Mouse (Mus musculus) heart, postnatal 36 days (tissue): ENCODE data around the gene AI413582. TPM values are rescaled to one million over a fixed set of nuclear protein-coding genes. Genes with fewer than 3 reads are reported as not detected.
A peak's percentile ranks its signal among the peaks of the same experiment; 100 is the strongest.

ENCODE experiments used
- DNase-seq, 2 experiments: peaks; one replicate each; pipeline ENCODE4 v3.0.0; 2021 to 2022
- intact Hi-C: fragments of 180-260 bp; cut with DNase I; formaldehyde crosslinking; loops from one replicate; pipeline ENCODE4 v1.15.1; 2025
- total RNA-seq, 2 experiments: library from RNA; stranded (reverse); gene quantifications; 2 replicates each; pipeline ENCODE4 v1.2.3; 2021

Gene AI413582
- total RNA-seq, 2 experiments from 2014 or later: 7.4 to 10.4 TPM

DNA sequence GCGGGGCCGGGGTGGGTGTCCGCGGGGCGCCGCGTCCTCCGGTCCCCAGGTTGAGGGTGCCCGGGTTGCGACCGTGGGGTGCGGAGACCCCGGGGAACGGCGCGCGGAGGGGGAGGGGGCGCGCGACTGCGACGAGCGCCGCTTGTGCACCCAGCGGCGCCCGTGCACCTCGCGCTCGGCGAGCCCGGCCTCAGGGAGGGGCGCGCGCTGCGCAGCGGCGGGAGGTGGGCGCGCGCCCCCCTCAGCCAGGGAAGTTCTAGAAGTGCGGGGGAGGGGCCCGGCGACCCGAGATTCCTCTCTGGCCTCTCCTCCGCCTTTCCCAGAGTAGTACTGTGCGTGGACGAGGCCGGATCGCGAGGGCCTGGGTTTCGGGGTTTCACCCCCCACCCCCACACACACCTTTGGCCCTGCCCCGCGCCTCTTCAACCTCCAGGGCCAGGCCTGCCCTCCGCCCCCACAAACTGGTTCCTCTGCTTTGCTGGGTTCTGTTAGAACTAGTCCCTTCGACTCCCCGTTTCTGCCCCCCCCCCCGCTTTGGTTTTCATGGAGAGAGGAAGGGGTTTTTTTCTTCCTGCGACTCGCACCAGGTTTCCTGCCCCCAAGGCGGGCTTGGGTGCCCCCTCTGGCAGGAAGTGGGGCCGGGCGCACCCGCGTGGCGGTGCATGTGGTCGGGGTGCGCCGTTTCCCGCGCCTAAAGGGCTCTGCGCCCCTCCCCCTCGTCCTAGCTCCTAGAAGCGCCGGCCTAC lies 8.2 kb downstream of the AI413582 start:
- intact Hi-C loops: no loop called here
- DNase-seq: no peak

DNA sequence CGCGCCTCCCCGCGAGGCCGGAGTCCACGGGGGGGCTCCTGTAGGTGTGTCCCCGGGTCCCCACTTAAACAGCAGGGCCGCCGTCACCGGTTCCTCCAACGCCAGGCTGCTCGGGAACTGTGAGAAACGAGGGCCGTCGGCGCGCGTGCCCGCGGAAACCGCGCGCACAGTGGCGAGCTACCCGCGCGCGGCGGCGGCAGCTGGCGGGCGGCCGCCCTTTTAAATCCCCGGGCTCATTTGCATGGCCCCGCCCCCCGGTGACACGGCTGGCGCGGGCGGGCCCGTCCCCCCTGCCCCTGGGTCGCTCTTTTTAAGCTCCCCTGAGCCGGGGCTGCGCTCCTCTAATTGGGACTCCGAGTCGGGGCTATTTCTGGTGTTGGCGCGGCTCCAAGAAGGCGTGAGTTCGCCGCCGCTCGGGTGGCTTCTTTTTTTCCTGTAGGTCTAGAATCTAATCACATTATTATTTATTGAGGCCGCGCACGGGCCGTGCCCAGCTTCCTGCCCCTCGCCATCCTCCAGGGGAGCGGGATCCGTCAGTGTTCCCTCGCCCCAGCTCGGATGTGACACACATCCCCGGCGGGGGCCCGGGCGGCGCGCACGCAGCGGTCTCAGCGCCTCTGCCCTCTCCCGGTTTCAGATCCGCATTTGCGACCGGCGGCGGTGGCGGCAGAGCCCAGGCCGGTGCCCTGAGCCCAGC lies 9.1 kb downstream of the AI413582 start, which contains the start of gene Hmga1:
Gene Hmga1, plus strand, starts transcription at position 183 of the 697 bp plus-strand sequence.
- intact Hi-C loops: no loop called here
- peak; percentile 87 to 90 for DNase-seq

DNA sequence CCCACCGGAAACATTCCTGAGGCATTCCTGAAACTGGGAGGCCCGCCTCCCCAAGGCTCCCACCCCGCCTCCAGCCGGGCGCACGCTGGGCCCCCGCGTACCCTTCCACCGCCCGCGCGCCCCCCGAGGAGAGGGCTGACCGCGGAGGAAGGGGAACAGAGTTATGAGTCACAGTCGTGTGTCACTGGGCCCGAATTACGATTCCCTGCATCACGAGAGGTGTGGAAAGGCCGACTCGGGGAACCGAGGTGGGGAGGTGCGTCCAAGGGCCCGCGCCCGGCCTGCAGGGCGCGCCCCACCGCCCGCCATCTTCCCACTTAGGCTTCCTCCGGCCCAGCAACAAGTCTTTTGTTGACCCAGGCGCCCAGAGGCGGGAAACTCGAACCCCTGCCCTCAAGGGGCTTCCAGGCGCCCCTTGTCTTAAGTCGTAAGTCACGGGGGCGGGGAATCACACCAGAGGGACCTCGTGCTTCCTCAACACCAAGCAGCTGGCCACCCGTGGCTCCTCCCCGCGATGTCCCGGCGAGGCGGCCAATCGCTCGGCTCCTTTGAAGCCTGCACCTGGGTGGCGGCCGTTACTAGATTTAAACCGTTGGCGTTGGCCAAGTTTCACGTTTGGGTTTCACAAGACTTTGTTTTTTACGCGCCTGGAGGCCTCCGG lies 9.9 kb downstream of the AI413582 start:
- peak; percentile 54 to 61 for DNase-seq
- intact Hi-C loops: no loop called here

DNA sequence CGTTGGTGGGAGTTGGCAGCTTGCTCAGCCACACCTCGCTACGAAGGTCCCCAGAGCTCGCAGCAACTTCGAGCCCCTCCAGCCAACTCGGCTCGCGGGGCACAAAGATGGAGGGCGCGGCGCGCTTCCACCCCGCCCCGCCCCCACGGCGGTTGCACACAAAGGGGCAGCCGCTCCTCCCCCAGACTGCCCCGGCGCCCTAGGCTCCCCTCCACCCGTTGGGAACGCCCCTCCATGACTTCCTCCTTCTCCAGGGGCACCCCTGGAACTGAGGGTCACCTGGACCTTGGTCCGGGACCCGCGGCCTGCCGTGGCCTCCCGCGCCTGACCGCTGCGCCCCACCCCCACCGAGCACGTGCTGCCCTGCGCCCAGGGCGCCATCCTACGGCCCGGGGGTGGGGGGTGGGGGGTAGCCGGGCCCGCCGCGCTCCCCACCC lies 10.5 kb downstream of the AI413582 start:
- DNase-seq: no peak
- intact Hi-C loops: no loop called here

DNA sequence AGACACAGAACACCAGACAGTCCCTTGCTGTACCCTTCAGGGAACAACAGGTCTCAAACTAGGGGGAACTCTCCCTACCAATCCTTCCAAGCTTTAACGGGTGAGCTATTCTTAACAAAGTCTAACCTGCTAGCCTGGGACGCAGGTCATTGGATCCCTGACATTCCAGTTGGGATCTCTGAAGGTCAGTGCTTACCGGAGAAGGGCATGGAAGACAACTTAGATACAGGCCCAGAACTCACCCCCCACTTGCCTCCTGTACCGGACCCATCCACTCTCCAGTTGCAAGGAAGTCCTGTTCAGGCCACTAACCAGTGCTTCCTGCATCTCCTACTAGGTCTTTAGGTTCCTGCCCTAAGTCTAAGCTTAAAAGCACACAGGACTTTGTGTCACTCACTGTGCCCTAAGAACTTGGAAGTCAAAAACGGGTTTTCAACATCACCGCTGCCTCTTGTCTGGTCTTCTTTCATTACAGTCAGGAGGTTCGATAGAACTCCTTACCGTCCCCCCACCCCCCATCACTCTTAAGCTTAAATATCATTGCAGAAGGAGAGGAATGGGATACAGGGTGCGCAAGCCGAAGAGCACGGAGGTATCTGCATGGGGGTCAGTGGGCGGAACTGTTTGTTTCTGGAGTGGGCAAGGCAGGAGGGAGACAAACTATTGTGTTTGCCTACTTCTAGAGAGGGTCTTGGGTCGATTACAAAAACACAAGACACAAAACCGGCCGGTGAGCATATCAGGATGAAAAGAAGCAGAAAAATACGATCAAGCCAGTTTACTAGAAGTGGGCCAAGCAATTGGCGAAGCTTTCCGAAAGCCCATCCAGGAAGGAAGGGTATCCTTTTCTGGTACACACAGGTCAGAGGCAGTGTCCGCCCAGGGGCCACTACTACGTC lies 11.2 kb downstream of the AI413582 start:
- no peak for DNase-seq
- intact Hi-C loops: loop anchor here (1.0 kb wide), 1 partner anchor 20 kb away; no protein-coding TSS in a partner anchor

DNA sequence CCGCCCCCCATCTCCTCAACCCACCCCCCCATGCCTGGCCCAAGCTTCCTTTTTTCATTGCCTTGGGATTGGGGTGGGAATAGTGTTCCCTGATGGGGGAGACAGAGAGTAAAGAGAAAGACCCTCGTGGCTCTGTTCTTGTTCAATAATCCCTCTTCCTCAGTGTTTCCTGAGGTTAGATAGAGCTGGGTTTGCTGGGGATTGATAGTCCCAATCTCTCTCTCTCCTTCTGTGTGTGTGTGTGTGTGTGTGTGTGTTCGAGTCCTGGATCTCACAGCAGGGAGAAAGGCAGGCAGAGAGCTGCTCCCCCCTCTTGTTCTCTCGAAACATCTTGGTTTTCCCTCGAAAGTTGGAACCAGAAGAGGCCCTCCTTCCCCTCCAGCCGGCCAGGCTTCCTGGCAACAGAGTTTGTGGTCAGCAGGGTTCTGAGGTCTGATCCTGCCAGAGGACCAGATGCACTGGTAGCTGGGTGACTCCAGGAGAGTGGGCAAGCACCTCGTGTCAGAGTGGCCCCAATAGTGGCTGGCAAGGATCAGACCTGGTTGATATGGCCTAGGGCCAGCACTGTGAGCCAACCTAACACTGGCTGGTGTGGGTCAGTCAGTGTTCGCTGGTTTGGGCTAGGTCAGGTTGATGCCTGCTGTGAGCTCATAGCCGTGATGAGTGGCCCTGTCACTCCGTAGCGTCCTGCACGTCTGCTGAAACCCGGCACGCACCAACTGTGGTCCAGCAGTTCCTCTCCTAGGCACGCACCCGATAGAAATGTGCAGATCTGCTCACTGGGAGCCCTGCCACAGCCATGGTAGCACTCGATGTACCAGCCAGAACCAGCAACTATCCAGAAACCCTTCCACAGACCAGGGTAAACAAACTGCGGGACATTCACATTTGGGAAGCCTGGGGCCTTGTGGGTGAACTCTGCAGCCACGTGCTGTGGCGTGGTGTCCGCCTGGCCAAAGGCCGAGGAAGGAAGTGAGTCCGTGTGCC lies 13.0 kb downstream of the AI413582 start:
- intact Hi-C loops: no loop called here
- no peak for DNase-seq

DNA sequence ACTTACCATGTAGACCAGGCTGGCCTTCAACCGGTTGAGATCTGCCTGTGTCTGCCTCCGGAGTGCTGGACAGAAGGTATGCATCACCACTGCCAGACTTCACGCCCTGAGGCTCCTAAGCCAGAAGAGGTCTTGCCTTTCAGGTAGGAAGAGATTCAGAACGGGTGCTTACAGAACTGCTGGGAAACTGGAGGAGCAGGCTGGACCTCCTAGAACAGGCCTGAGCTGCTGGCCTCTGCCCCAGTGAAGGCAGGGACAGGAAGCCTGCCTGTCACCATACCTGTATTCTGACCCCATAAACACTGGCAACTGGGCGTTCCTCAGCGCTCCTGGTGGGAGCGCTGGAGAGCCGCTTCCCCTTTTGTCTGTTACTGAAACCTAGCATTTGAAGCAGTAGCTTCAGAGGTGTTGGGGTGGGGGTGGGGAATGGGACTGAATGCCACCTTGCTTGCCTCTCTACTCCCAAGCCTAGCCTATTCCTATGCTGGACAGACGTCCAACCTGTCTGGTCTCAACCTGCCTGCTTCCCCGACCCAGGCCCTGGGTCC lies 14.1 kb downstream of the AI413582 start:
- no peak for DNase-seq
- intact Hi-C loops: no loop called here

DNA sequence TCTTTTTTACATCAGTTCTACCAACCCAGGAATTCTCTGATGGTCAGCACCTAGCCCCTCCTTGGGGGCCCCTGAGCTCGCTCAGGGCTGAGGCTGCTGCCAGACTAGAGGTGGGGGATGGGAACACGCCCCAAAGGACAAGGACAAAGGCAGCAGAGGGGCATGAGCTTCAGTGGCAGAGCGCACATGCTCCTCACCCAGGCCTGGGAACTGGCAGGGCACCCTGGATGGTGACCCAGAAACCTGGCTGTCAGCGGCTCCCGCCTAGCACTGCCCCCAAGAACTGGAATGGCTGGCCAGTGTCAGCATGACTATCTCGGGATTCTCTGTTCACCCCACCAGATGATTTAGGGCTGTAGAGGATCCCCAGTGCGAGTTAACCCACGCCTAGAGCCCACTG lies 16.3 kb downstream of the AI413582 start:
- intact Hi-C loops: no loop called here
- DNase-seq: no peak

DNA sequence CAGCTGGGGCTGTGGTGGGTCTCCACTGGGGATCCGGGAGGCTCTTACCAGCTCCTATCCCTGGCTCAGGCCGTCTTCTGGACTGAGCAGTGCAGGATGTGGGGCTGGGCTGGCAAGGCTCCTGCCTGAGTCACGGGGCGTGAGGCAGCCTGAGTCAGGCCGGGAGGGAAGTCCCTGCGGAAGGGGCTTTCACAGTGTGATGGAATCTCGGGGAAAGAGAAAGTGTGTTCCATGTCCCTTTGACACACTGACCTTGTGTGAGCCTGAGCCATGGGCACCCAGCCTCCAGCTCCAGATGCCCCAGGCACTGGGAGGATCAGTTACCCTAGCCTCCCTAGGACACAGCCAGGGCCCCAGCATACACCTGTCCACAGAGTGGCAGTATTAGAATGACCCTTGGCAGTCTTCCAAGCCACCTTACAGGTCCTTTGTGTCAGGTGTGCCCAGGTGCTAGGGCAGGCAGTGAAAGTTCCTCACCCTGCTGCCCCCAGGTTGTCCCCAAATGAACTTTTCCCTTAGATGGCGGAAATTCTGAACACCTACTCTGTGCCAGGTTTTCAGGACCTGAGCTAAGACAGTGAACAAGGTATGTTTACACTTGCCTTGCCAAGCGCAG lies 18.2 kb downstream of the AI413582 start:
- DNase-seq: peak in 1 of 2 experiments; percentile 44
- intact Hi-C loops: no loop called here

DNA sequence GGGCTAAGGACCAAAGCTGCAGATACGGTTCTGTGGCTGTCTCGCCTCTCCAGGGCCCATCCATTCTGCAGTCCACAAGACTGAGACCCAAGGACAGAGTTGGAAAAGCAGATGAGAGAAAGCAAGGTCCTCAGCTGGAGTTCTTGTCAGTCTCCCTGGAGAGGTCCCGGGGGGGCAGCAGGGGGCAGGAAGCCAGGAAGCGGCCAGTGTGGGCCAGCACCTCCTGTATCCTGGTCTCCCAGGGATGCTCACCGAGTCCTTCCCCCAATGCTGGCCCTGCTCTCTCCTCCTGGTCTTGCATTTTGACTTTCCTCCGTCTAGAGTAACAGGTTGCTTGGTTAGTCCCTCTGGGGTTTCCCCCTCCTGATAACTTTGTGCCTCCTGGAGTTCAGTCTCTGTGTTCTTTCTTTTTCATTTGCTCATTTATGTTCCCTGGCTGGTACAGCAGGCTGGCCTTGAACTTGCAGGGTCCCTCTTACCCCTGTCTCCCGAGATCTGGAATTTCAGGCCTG lies 18.9 kb downstream of the AI413582 start:
- no peak for DNase-seq
- intact Hi-C loops: no loop called here

DNA sequence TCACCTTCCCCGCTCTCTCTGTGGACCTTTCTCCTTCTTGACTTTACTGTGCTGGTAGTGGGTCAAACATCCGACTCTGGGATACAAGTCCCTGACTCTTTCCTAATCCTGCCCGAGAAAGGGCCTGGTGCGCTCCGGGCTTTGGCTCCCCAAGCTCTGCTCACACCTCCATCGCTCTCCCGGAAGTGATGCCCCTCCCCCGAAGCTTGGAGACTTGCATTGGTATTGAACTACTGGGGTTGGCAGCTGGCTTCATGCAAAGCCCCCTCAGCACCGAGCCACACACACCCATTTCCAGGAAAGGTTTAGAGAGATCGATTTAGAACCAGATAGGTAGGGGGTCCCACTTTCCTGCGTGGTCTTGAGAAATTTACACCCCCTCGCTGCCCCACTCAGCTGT lies 19.6 kb downstream of the AI413582 start:
- intact Hi-C loops: no loop called here
- DNase-seq: no peak

DNA sequence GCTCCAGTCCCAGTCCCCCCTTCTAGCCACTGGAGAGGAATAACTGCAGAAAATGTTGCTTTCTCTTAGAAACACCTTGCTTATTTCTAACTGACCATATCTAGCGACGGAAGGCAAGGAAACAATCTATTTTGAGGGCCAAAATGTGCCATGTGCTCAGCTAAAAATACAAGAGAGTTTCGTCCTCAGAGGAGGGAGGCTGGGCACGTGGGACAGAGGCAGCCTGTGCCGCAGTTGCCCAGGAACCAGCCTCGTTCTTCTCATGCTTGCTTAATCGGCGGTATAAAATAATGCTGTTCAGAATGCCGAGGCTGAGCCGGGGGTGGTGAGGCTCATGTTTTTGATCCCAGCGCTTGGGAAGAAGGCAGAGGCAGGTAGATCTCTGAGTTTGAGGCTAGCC lies 21.0 kb downstream of the AI413582 start:
- DNase-seq: no peak
- intact Hi-C loops: no loop called here

DNA sequence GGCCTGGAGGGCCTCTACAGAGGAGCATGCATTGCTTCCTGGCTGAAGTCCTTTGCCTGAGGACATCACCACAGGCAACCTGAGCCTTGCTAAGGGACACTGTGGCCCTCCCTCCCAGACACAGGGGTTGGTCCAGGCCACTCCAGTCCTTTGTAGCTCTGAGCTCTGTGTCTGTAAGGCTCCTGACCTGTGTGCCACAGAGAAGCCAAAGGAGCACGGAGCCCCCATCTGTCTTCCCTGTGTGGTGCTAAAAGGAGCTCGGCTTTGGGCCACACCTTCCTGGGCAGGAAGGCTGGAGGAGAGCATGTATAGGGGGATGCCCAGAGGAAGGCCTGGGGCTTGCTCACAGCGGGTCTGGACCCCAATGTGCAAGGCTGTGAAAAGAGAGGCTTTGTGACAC lies 23.6 kb downstream of the AI413582 start:
- intact Hi-C loops: no loop called here
- no peak for DNase-seq

DNA sequence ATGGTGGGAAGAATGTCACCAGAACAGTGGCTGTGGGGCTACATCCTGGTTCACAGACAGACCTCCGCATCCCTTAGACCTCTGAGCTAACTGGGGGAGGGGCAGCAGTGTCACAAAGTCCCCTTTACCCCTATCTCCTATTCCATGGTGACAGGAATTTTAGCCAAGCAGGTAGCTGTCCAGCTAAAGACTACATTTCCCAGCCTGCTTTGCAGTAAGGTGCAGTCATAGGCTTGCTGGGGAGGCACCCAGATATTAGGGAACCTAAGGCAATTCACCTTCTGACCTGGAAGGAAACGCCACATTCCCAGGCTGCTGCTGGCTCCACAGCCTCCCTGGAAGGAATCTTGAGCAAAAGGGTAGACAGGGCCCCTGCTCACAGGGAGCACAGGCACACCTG lies 24.3 kb downstream of the AI413582 start:
- intact Hi-C loops: no loop called here
- DNase-seq: no peak

DNA sequence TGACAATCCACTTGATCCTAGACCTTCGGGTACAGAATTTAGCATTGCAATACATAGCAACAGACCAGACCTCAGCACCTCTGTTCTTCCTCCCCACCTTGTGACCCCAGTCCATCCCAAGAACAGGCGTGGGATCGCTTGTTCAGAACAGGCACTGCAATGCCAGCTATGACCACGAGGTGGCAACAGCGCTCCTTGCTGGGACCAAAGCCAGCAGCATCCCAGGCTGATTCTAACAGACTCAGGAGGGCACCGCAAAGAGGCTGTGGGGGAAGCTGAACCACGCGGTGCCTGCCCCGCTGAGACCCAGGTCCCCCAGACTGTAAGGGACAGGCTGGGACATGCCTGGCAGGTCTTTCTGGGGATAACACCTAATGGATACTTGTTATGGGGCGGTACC lies 30.8 kb downstream of the AI413582 start:
- intact Hi-C loops: loop anchor here (1.0 to 5.0 kb wide), 3 partner anchors 20 to 228 kb away; no protein-coding TSS in a partner anchor
- peak; percentile 92 to 96 for DNase-seq

DNA sequence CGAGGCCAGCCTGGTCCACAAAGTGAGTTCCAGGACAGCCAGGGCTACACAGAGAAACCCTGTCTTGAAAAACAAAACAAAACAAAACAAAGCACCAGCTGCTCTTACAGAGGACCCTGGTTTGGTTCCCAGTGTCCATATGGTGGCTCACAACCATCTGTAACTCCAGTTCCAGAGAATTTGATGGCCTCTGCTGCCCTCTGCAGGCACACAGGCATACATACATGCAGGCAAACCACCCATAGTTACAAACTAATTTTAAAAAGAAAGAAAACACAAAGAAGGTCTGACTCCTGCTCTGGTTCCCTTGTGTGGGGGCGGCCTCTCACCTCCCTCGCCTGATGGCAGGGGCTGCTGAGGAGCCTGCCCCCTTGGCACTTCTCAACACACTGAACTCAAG lies 32.2 kb downstream of the AI413582 start:
- intact Hi-C loops: no loop called here
- DNase-seq: no peak

DNA sequence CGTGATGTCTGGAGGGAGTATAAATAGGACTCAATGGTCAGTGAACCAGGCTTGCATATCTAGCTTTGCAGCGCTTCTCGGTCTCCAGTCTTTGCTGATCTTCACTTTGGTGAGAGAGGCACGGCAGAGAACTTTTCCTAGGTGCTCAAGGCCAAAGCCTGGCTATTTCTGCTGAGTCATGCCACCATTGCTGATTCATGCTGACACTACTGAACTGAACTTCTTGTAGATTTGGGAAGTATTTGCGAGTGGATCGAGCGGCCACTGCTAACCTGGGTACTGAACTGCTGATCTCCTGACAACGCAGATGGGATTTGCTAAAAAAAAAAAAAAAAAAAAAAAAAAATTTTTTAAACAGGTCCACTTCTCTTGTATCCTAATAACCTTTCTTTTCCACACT lies 33.5 kb downstream of the AI413582 start:
- intact Hi-C loops: no loop called here
- no peak for DNase-seq

DNA sequence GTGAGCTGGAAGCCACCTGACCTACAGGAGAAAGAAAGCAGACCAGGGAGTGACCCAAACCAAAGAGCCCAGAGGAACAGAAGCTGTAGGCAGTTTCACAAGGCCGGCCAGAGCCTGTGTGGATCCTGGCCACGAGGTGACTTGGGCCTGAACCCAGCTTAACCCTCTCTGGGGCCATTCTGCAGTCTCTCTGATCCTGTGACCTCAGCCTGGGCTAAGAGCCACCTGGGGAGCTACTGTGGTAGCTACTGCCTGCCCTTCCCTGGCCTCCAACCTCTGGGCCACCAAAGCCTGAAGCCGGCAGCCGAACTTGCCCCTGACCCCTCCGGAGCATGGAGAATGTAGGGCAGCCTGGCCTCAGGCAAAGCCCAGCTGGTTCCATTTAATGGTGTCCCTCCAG lies 36.8 kb downstream of the AI413582 start:
- intact Hi-C loops: no loop called here
- DNase-seq: no peak
